Mouse (Mus musculus) hindbrain, embryonic 13.5 days (tissue): ENCODE data around the gene Pla2g2c. TPM values are rescaled to one million over a fixed set of nuclear protein-coding genes. Genes with fewer than 3 reads are reported as not detected.

Source experiments
- ATAC-seq: fragments of 200-750 bp; cut with Nextera tagmentation; 2 replicates; pipeline ENCODE4 v1.8.0; 2017; ENCODE audit warnings: moderate TSS enrichment; ENCODE audit not compliant: low FRiP score
- H3K27ac ChIP-seq: fragments of 300-500 bp; sonication (generic); 2 replicates; pipeline ENCODE4 v1.5.1; 2015; ENCODE audit warnings: inconsistent platforms, mild to moderate bottlenecking, moderate library complexity
- H3K27me3 ChIP-seq: fragments of 300-500 bp; sonication (generic); 2 replicates; pipeline ENCODE4 v1.6.1; 2015; ENCODE audit warnings: mild to moderate bottlenecking, inconsistent platforms
- H3K36me3 ChIP-seq: fragments of 300-500 bp; sonication (generic); 2 replicates; pipeline ENCODE4 v1.6.1; 2015; ENCODE audit warnings: mild to moderate bottlenecking, inconsistent platforms
- H3K4me1 ChIP-seq: fragments of 300-500 bp; sonication (generic); replicated peaks from 2 replicates; pipeline ENCODE4 v1.6.1; 2015; ENCODE audit warnings: inconsistent platforms
- H3K4me2 ChIP-seq: fragments of 300-500 bp; sonication (generic); 2 replicates; pipeline ENCODE4 v1.6.1; 2015; ENCODE audit warnings: inconsistent platforms, mild to moderate bottlenecking, moderate library complexity
- H3K4me3 ChIP-seq: fragments of 300-500 bp; sonication (generic); 2 replicates; pipeline ENCODE4 v1.5.1; 2015; ENCODE audit warnings: mild to moderate bottlenecking, inconsistent platforms
- H3K9ac ChIP-seq: fragments of 300-500 bp; sonication (generic); 2 replicates; pipeline ENCODE4 v1.6.1; 2015; ENCODE audit warnings: mild to moderate bottlenecking, inconsistent platforms
- H3K9me3 ChIP-seq: fragments of 300-500 bp; sonication (generic); 2 replicates; pipeline ENCODE4 v1.6.1; 2016; ENCODE audit warnings: inconsistent platforms
- WGBS: fragments of 180-500 bp; shearing (Covaris S2); methylation state at CpG from one replicate; pipeline ENCODE4 v1.1.7; 2015; 5-methylcytosine and 5-hydroxymethylcytosine counted together
- polyA plus RNA-seq: library from polyadenylated mRNA; unstranded; fragments of >200 nt; fragmentation: Nextera tagmentation; extraction: Ambion mirVana; gene quantifications from 2 replicates; pipeline ENCODE4 v1.2.1, GENCODE M21; 2015

The Pla2g2c gene
- 0.44 and 0.91 TPM in 2 replicates for polyA plus RNA-seq

- Histone ChIP-seq H3K9ac (peak within 1 kb of the TSS; percentile 66), H3K4me1 (peaks cover 32% of the 10 kb centered on the region), H3K9me3 (no peaks in the 10 kb centered on the region), H3K4me2 (peak within 1 kb of the TSS; percentile 60), H3K36me3 (no peaks in the 10 kb centered on the region), H3K27me3 (no peaks in the 10 kb centered on the region), H3K27ac (peak within 1 kb of the TSS; percentile 44), H3K4me3 (peak within 1 kb of the TSS; percentile 37)
- WGBS = 47% methylated on average over 18 of the region's 18 CpGs
- ATAC-seq = no peak
Measured at GRCm38 (mm10) chr4:138724354-138725126, at the start of gene Pla2g2c. Pla2g2c (plus strand) TSS chr4:138724792.

GRCm38 (mm10) chr4:138676480-138676879 is 48.1 kb upstream of the Pla2g2c start:
- 16% methylated on average over 16 of the region's 16 CpGs for WGBS
- Histone ChIP-seq H3K27me3 (peaks cover 32% of the 10 kb centered on the region), H3K9ac (no peak overlapping the region), H3K4me3 (no peak overlapping the region), H3K4me2 (no peak overlapping the region), H3K36me3 (no peaks in the 10 kb centered on the region), H3K9me3 (no peaks in the 10 kb centered on the region), H3K4me1 (peaks cover 16% of the 10 kb centered on the region), H3K27ac (no peak overlapping the region)
- ATAC-seq = no peak

GRCm38 (mm10) chr4:138677579-138677978 is 47.0 kb upstream of the Pla2g2c start:
- Histone ChIP-seq H3K27ac (peak overlapping the region; percentile 72), H3K4me3 (peak overlapping the region; percentile 26)
- no peak for ATAC-seq

GRCm38 (mm10) chr4:138680124-138680523 is 44.5 kb upstream of the Pla2g2c start:
- H3K4me3 ChIP-seq = no peak overlapping the region
- no peaks in the 10 kb centered on the region for H3K9me3 ChIP-seq
- no peak for ATAC-seq
- no peak overlapping the region for H3K4me2 ChIP-seq
- H3K27me3 ChIP-seq = peaks cover 30% of the 10 kb centered on the region
- no peak overlapping the region for H3K9ac ChIP-seq
- peaks cover 28% of the 10 kb centered on the region for H3K4me1 ChIP-seq
- no peak overlapping the region for H3K27ac ChIP-seq
- H3K36me3 ChIP-seq = no peaks in the 10 kb centered on the region
- WGBS = 81% methylated on average over 4 of the region's 4 CpGs

More at GRCm38 (mm10) chr4:138677579-138677978, 47.0 kb upstream of the Pla2g2c start:
- H3K9ac ChIP-seq = no peak overlapping the region
- H3K27me3 ChIP-seq = peaks cover 32% of the 10 kb centered on the region
- no peaks in the 10 kb centered on the region for H3K9me3 ChIP-seq
- peaks cover 13% of the 10 kb centered on the region for H3K4me1 ChIP-seq
- H3K4me2 ChIP-seq = peak overlapping the region; percentile 47
- H3K36me3 ChIP-seq = no peaks in the 10 kb centered on the region
- 24% methylated on average over 16 of the region's 16 CpGs for WGBS

GRCm38 (mm10) chr4:138682760-138683159 is 41.8 kb upstream of the Pla2g2c start:
- H3K9ac ChIP-seq = no peak overlapping the region
- peaks cover 25% of the 10 kb centered on the region for H3K4me1 ChIP-seq
- no peak overlapping the region for H3K4me2 ChIP-seq
- no peak overlapping the region for H3K4me3 ChIP-seq
- 29% methylated on average over 2 of the region's 2 CpGs for WGBS
- H3K9me3 ChIP-seq = no peaks in the 10 kb centered on the region
- no peaks in the 10 kb centered on the region for H3K36me3 ChIP-seq
- H3K27me3 ChIP-seq = peaks cover 28% of the 10 kb centered on the region
- peak; percentile 40; the same call in 1 of the 2 replicates for ATAC-seq
- peak overlapping the region; percentile 86 for H3K27ac ChIP-seq

- Histone ChIP-seq H3K27ac (no peak overlapping the region), H3K4me2 (no peak overlapping the region), H3K9me3 (no peaks in the 10 kb centered on the region), H3K4me1 (peaks cover 43% of the 10 kb centered on the region), H3K9ac (no peak overlapping the region), H3K4me3 (no peak overlapping the region), H3K36me3 (no peaks in the 10 kb centered on the region), H3K27me3 (peaks cover 34% of the 10 kb centered on the region)
- 81% methylated on average over 6 of the region's 6 CpGs for WGBS
- no peak for ATAC-seq
Measured at GRCm38 (mm10) chr4:138685813-138686212, 38.8 kb upstream of the Pla2g2c start.

- peaks cover 44% of the 10 kb centered on the region for H3K27me3 ChIP-seq
- H3K36me3 ChIP-seq = no peaks in the 10 kb centered on the region
- peak; percentile 74 for ATAC-seq
- no peaks in the 10 kb centered on the region for H3K9me3 ChIP-seq
- WGBS = 6% methylated on average over 3 of the region's 3 CpGs
- peak overlapping the region; percentile 63 for H3K27ac ChIP-seq
- H3K4me1 ChIP-seq = peaks cover 61% of the 10 kb centered on the region
- H3K9ac ChIP-seq = no peak overlapping the region
- H3K4me3 ChIP-seq = no peak overlapping the region
- H3K4me2 ChIP-seq = no peak overlapping the region
Measured at GRCm38 (mm10) chr4:138689094-138689512, 35.5 kb upstream of the Pla2g2c start.

GRCm38 (mm10) chr4:138690561-138690960 is 34.0 kb upstream of the Pla2g2c start:
- Histone ChIP-seq H3K4me2 (no peak overlapping the region), H3K36me3 (no peaks in the 10 kb centered on the region), H3K9me3 (no peaks in the 10 kb centered on the region), H3K9ac (0 out of 2 replicates have a peak overlapping the region, but pooled peaks have one; percentile 5), H3K4me3 (no peak overlapping the region), H3K27me3 (peaks cover 30% of the 10 kb centered on the region), H3K4me1 (peaks cover 57% of the 10 kb centered on the region), H3K27ac (0 out of 2 replicates have a peak overlapping the region, but pooled peaks have one; percentile 30)
- WGBS = 1% methylated on average over 4 of the region's 4 CpGs
- no peak for ATAC-seq

- peaks cover 63% of the 10 kb centered on the region for H3K4me1 ChIP-seq
- no peak overlapping the region for H3K4me3 ChIP-seq
- no peaks in the 10 kb centered on the region for H3K9me3 ChIP-seq
- H3K27ac ChIP-seq = peak overlapping the region; percentile 10; the same call in 1 of the 2 replicates
- ATAC-seq = no peak
- no peak overlapping the region for H3K9ac ChIP-seq
- 8% methylated on average over 19 of the region's 19 CpGs for WGBS
- peaks cover 32% of the 10 kb centered on the region for H3K27me3 ChIP-seq
- H3K4me2 ChIP-seq = no peak overlapping the region
- no peaks in the 10 kb centered on the region for H3K36me3 ChIP-seq
Measured at GRCm38 (mm10) chr4:138691443-138692181, 33.0 kb upstream of the Pla2g2c start.

- H3K27ac ChIP-seq = peak overlapping the region; percentile 30; the same call in 1 of the 2 replicates
- no peak for ATAC-seq
- no peak overlapping the region for H3K4me2 ChIP-seq
- peaks cover 70% of the 10 kb centered on the region for H3K4me1 ChIP-seq
- 11% methylated on average over 12 of the region's 12 CpGs for WGBS
- no peaks in the 10 kb centered on the region for H3K36me3 ChIP-seq
- H3K4me3 ChIP-seq = no peak overlapping the region
- H3K9me3 ChIP-seq = no peaks in the 10 kb centered on the region
- peaks cover 32% of the 10 kb centered on the region for H3K27me3 ChIP-seq
- no peak overlapping the region for H3K9ac ChIP-seq
Measured at GRCm38 (mm10) chr4:138693043-138693692, 31.4 kb upstream of the Pla2g2c start.

- 7% methylated on average over 7 of the region's 7 CpGs for WGBS
- H3K27ac ChIP-seq = no peak overlapping the region
Measured at GRCm38 (mm10) chr4:138696720-138697119, 27.9 kb upstream of the Pla2g2c start.

More at GRCm38 (mm10) chr4:138696720-138697119, 27.9 kb upstream of the Pla2g2c start:
- Histone ChIP-seq H3K9me3 (no peaks in the 10 kb centered on the region), H3K27me3 (peaks cover 16% of the 10 kb centered on the region; the same call in 1 of the 2 replicates), H3K4me1 (peaks cover 37% of the 10 kb centered on the region), H3K9ac (no peak overlapping the region), H3K36me3 (no peaks in the 10 kb centered on the region), H3K4me3 (no peak overlapping the region), H3K4me2 (no peak overlapping the region)
- no peak for ATAC-seq
